Mouse (Mus musculus) urinary bladder, postnatal 10 days (tissue): ENCODE data around the gene Moxd2.

Source experiments
- DNase-seq: peaks from one replicate; pipeline ENCODE4 v3.0.0; 2022; ENCODE audit warnings: low spot score

Gene Moxd2

GRCm38 (mm10) chr6:40887394-40887793, at the start of gene Moxd2:
TSS of gene Moxd2 (minus strand) at chr6:40887494.
- no peak for DNase-seq

DNA sequence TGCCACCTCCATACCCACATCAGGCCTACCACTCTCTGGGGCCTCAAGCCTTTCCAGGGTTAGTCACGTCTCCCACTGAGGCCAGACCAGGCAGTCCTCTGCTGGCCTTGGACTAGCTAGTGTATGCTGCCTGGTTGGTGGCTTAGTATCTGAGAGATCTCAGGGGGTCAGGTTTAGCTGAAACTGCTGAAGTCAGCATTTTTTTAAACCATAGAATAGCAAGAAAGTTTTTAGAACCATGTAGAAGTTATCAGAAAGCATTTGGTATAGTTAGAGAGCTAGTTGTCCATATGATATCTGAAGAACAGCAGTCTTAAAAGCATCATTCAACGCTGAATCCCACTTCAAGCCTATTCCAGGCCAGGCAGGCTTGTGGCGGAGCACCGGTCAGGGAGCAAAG, 32.7 kb upstream of the Moxd2 start:
- DNase-seq = no peak

GRCm38 (mm10) chr6:40900287-40900686, 13.0 kb upstream of the Moxd2 start, which contains the start of gene Prss58:
TSS of gene Prss58 (minus strand) at chr6:40900387.
- no peak for DNase-seq

DNA sequence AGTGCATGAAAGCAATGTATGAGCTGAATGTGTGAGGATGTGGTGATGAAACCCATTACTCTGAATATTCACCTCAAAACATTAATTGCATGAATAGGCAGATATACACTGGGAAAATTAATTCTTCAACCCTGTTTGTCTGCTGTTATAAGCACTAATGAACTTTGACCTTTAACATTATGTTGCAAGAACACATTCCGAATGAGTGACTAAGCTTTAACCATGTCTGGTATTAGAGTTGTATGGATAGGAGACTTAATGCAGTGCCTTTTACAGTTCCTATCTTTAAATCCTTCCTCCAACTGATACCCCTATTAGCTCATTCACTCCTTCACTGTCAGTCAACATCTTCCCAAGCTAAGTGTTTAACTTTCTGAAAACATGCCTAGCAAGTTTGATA, 7.4 kb upstream of the Moxd2 start:
- no peak for DNase-seq

GRCm38 (mm10) chr6:40893577-40893976, 6.3 kb upstream of the Moxd2 start:
- DNase-seq = no peak

- no peak for DNase-seq
Measured at GRCm38 (mm10) chr6:40891754-40892153, 4.5 kb upstream of the Moxd2 start.

DNA sequence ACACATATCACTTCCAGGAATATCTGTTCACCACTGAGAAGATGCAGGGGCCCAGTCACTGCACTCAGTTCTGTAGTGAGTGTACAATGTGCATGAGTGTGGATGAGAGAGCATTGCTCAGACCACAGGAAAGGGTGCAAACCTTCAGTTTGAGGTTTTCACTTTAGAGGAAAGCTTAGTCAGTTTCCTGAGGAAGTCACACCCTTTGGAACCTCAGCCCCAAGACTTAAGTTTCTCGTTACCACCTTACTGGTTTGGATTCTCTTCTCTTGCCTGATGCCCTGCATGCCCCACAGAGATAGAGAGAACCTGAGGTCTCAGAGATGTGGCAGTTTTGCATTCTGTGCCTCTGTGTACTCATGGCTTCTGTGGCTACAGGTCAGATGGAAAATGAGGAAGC, 3.7 kb upstream of the Moxd2 start:
- DNase-seq = no peak

GRCm38 (mm10) chr6:40845283-40845682, 42.0 kb downstream of the Moxd2 start:
- DNase-seq = no peak
